Mouse (Mus musculus) heart, postnatal 0 days (tissue): ENCODE measurements at regions not wholly inside any gene's neighbourhood (a gene's known extent, or its start where the extent isn't known, plus 50 kb on each side); places are given as distances from the start of the nearest gene placed in this dataset.

ENCODE experiments used
- ATAC-seq: fragments of 200-750 bp; cut with Nextera tagmentation; 2 replicates; pipeline ENCODE4 v1.8.0; 2017; ENCODE audit warnings: low read depth, moderate number of reproducible peaks, moderate library complexity; ENCODE audit not compliant: insufficient read depth
- DNase-seq: peaks from one replicate; pipeline ENCODE4 v3.0.0-alpha.2; 2016; ENCODE audit warnings: low spot score
- H3K27ac ChIP-seq: fragments of 300-500 bp; sonication (generic); 2 replicates; pipeline ENCODE4 v1.5.1; 2014; ENCODE audit warnings: low read depth, mild to moderate bottlenecking
- H3K27me3 ChIP-seq: fragments of 300-500 bp; sonication (generic); 2 replicates; pipeline ENCODE4 v1.6.1; 2014; ENCODE audit warnings: low read length, mixed read lengths; ENCODE audit not compliant: control insufficient read depth, insufficient read depth
- H3K36me3 ChIP-seq: fragments of 300-500 bp; sonication (generic); replicated peaks from 2 replicates; pipeline ENCODE4 v1.6.1; 2014; ENCODE audit warnings: low read length, mixed read lengths; ENCODE audit not compliant: control insufficient read depth, insufficient read depth
- H3K4me1 ChIP-seq: fragments of 300-500 bp; sonication (generic); 2 replicates; pipeline ENCODE4 v1.6.1; 2014; ENCODE audit warnings: antibody characterized with exemption; ENCODE audit not compliant: control insufficient read depth, insufficient read depth
- H3K4me2 ChIP-seq: fragments of 300-500 bp; sonication (generic); 2 replicates; pipeline ENCODE4 v1.6.1; 2014; ENCODE audit warnings: low read depth, mild to moderate bottlenecking, low read length, moderate library complexity
- H3K4me3 ChIP-seq: fragments of 300-500 bp; sonication (generic); 2 replicates; pipeline ENCODE4 v1.5.1; 2014; ENCODE audit warnings: low read depth, low read length
- H3K9ac ChIP-seq: fragments of 300-500 bp; sonication (generic); replicated peaks from 2 replicates; pipeline ENCODE4 v1.6.1; 2014; ENCODE audit warnings: low read depth, low read length, mixed read lengths
- H3K9me3 ChIP-seq: fragments of 300-500 bp; sonication (generic); replicated peaks from 2 replicates; pipeline ENCODE4 v1.6.1; 2016; ENCODE audit warnings: low read length; ENCODE audit not compliant: control insufficient read depth
- CTCF ChIP-seq: IDR thresholded peaks from 2 replicates; pipeline ENCODE4 v1.5.1; 2016; ENCODE audit warnings: antibody characterized with exemption, control low read depth, low read depth
- EP300 ChIP-seq: IDR thresholded peaks from 2 replicates; pipeline ENCODE4 v1.6.1; 2016; ENCODE audit warnings: antibody characterized with exemption, low read depth
- WGBS: fragments of 180-500 bp; shearing (Covaris S2); extraction: QIAGEN DNeasy Blood & Tissue Kit; methylation state at CpG from one replicate; pipeline ENCODE4 v1.1.7; 2014; 5-methylcytosine and 5-hydroxymethylcytosine counted together

DNA sequence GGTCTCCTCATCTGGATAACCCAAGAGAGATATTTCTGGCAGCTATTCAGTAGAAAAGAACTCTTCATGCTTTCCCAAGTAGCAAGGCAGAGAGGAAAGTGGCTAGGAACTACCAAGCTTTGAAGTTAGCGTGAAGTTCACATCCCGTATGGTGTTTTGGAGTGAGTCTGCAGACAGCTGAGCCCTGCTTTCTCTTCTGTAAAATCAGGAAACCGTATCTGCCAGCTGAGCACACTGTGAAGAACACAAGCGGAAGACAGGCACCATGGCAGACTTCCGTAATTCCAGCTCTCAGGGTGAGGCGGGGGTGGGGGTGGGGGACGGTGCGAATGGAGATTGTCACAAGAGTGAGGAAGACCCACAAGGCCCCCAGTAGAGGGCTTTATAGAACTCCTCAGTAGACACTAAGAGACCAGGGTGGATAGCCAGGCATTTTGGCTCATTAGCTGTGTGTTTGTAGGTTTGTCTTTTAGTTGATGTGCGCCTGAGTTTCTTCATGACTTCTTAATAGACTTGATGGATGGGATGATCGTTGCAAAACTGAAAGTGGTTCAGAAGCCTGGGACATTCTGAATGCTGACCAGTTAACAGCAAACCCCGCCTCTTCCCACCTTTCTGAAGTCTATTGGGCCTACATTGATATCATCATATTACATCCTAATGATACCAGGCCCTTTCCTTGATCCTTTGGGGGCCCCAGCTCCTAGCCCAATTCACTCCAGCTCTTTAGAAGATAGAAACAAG, 287.4 kb downstream of the 4933412E24Rik start:
- no peak overlapping the region for H3K4me2 ChIP-seq
- ATAC-seq: no peak
- no peak for DNase-seq
- no peaks in the 10 kb centered on the region for H3K4me1 ChIP-seq
- no peaks in the 10 kb centered on the region for H3K9me3 ChIP-seq
- H3K27me3 ChIP-seq: 0 out of 2 replicates have a peak, but pooled peaks cover 3% of the 10 kb centered on the region
- WGBS: 60% methylated on average over 11 of the region's 11 CpGs
- 0 out of 2 replicates have a peak overlapping the region, but pooled peaks have one; percentile 30 for H3K27ac ChIP-seq
- TF ChIP-seq EP300: no peak
- no peak for TF ChIP-seq CTCF
- H3K9ac ChIP-seq: no peak overlapping the region
- H3K4me3 ChIP-seq: no peak overlapping the region
- no peaks in the 10 kb centered on the region for H3K36me3 ChIP-seq

- Histone ChIP-seq H3K27ac (no peak overlapping the region), H3K4me1 (no peaks in the 10 kb centered on the region), H3K36me3 (no peaks in the 10 kb centered on the region), H3K9ac (no peak overlapping the region), H3K4me2 (no peak overlapping the region), H3K9me3 (no peaks in the 10 kb centered on the region), H3K27me3 (0 out of 2 replicates have a peak, but pooled peaks cover 3% of the 10 kb centered on the region), H3K4me3 (no peak overlapping the region)
- DNase-seq: peak; percentile 7
- WGBS: 57% methylated on average over 8 of the region's 8 CpGs
- peak; percentile 58; the same call in 1 of the 2 replicates for ATAC-seq
- TF ChIP-seq EP300: no peak
- no peak for TF ChIP-seq CTCF
These were observed 288.2 kb downstream of the 4933412E24Rik start for GRCm38 (mm10) chr15:59728131-59728601.

GRCm38 (mm10) chr15:59725881-59726280, 290.5 kb downstream of the 4933412E24Rik start:
- DNase-seq: no peak
- no peaks in the 10 kb centered on the region for H3K27me3 ChIP-seq
- H3K27ac ChIP-seq: no peak overlapping the region
- no peaks in the 10 kb centered on the region for H3K36me3 ChIP-seq
- no peaks in the 10 kb centered on the region for H3K4me1 ChIP-seq
- ATAC-seq: no peak
- no peak for TF ChIP-seq EP300
- TF ChIP-seq CTCF: no peak
- no peak overlapping the region for H3K4me2 ChIP-seq
- 66% methylated on average over 4 of the region's 4 CpGs for WGBS
- no peaks in the 10 kb centered on the region for H3K9me3 ChIP-seq
- H3K9ac ChIP-seq: no peak overlapping the region
- H3K4me3 ChIP-seq: no peak overlapping the region

DNA sequence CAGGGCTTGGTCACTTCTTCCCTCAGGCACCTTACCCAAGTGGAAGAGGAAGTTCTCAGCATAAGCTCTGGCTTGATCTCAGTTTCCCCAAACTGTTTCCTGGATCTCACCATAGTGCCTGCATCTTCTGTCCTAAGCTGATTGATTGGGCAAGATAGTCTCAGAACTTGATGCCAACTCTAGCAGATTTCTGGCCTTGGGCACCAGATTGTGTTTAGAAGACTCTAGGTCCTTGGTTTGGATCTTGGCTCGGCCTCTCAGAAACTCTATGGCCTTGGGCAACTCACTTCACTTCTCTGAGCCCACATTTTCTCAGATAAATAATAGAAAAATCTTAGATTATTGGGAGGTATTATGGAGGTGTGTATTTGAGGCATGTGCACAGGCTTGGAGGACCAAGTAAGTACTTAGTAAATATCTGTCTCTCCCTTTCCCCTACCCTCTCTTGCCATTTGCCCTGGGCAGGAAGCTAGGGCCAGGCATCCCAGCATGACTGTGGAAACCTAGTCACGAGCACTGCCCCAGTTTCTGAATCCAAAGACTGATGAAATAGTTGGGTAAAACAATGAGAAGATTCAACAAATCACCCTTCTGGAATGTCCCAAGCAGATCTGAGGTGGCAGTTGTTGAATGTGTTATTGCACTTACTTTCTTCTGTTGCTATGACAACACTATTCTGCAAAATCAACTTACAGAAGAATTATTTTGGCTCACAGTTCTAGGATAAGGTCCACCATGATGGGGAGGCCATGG, 293.6 kb downstream of the 4933412E24Rik start:
- Histone ChIP-seq H3K4me2 (no peak overlapping the region), H3K9ac (no peak overlapping the region), H3K4me1 (no peaks in the 10 kb centered on the region), H3K27ac (no peak overlapping the region), H3K9me3 (no peaks in the 10 kb centered on the region), H3K27me3 (no peaks in the 10 kb centered on the region), H3K36me3 (no peaks in the 10 kb centered on the region), H3K4me3 (no peak overlapping the region)
- ATAC-seq (no peak), DNase-seq (no peak)
- WGBS: 70% methylated on average over 2 of the region's 2 CpGs
- TF ChIP-seq EP300 (no peak), CTCF (no peak)

GRCm38 (mm10) chr15:59721420-59721819, 295.0 kb downstream of the 4933412E24Rik start:
- TF ChIP-seq CTCF (no peak), EP300 (no peak)
- 74% methylated on average over 4 of the region's 4 CpGs for WGBS
- Histone ChIP-seq H3K9ac (no peak overlapping the region), H3K27me3 (no peaks in the 10 kb centered on the region), H3K9me3 (no peaks in the 10 kb centered on the region), H3K4me2 (no peak overlapping the region), H3K4me3 (no peak overlapping the region), H3K4me1 (no peaks in the 10 kb centered on the region), H3K27ac (no peak overlapping the region), H3K36me3 (no peaks in the 10 kb centered on the region)
- DNase-seq (no peak), ATAC-seq (no peak)
